Mouse (Mus musculus) heart, embryonic 13.5 days (tissue): ENCODE data around the gene Zfp786. TPM values are rescaled to one million over a fixed set of nuclear protein-coding genes. Genes with fewer than 3 reads are reported as not detected.
"Not testable (repeated sequence)": the region's sequence is repeated elsewhere in the genome, so short reads cannot be mapped to it uniquely, and the experiment has no call there.

Experiments used
- ATAC-seq: fragments of 200-750 bp; cut with Nextera tagmentation; 2 replicates; pipeline ENCODE4 v1.8.0; 2017; ENCODE audit warnings: moderate TSS enrichment; ENCODE audit not compliant: insufficient number of reproducible peaks, low FRiP score, low TSS enrichment; ENCODE audit errors: extremely low read depth
- H3K27ac ChIP-seq: fragments of 300-500 bp; sonication (generic); replicated peaks from 2 replicates; pipeline ENCODE4 v1.5.1; 2015; ENCODE audit warnings: moderate library complexity, mild to moderate bottlenecking, inconsistent platforms
- H3K27me3 ChIP-seq: fragments of 300-500 bp; sonication (generic); replicated peaks from 2 replicates; pipeline ENCODE4 v1.6.1; 2015; ENCODE audit warnings: mild to moderate bottlenecking, inconsistent platforms
- H3K36me3 ChIP-seq: fragments of 300-500 bp; sonication (generic); 2 replicates; pipeline ENCODE4 v1.6.1; 2015; ENCODE audit warnings: mild to moderate bottlenecking, inconsistent platforms
- H3K4me1 ChIP-seq: fragments of 300-500 bp; sonication (generic); 2 replicates; pipeline ENCODE4 v1.6.1; 2015; ENCODE audit warnings: inconsistent platforms
- H3K4me2 ChIP-seq: fragments of 300-500 bp; sonication (generic); 2 replicates; pipeline ENCODE4 v1.6.1; 2015; ENCODE audit warnings: inconsistent platforms, mild to moderate bottlenecking, moderate library complexity
- H3K4me3 ChIP-seq: fragments of 300-500 bp; sonication (generic); 2 replicates; pipeline ENCODE4 v1.5.1; 2015; ENCODE audit warnings: moderate library complexity, mild to moderate bottlenecking, inconsistent platforms
- H3K9ac ChIP-seq: fragments of 300-500 bp; sonication (generic); 2 replicates; pipeline ENCODE4 v1.6.1; 2015; ENCODE audit warnings: inconsistent platforms, mild to moderate bottlenecking, moderate library complexity
- H3K9me3 ChIP-seq: fragments of 300-500 bp; sonication (generic); 2 replicates; pipeline ENCODE4 v1.6.1; 2016; ENCODE audit warnings: inconsistent platforms
- WGBS: fragments of 180-500 bp; shearing (Covaris S2); methylation state at CpG from one replicate; pipeline ENCODE4 v1.1.7; 2015; ENCODE audit warnings: mixed read lengths; 5-methylcytosine and 5-hydroxymethylcytosine counted together
- microRNA counts: library from miRNA; unstranded; fragments of <30 nt; microRNA quantifications from one replicate; lab custom pipeline; 2016
- microRNA-seq: library from miRNA; unstranded; fragments of <30 nt; microRNA quantifications from one replicate; pipeline ENCODE4, GENCODE M21; 2016
- polyA plus RNA-seq: library from polyadenylated mRNA; unstranded; fragments of >200 nt; fragmentation: Nextera tagmentation; extraction: Ambion mirVana; gene quantifications from 2 replicates; pipeline ENCODE4 v1.2.1, GENCODE M21; 2015

Zfp786 gene
- polyA plus RNA-seq, 1 experiment from 2014 or later = 1.2 TPM

DNA sequence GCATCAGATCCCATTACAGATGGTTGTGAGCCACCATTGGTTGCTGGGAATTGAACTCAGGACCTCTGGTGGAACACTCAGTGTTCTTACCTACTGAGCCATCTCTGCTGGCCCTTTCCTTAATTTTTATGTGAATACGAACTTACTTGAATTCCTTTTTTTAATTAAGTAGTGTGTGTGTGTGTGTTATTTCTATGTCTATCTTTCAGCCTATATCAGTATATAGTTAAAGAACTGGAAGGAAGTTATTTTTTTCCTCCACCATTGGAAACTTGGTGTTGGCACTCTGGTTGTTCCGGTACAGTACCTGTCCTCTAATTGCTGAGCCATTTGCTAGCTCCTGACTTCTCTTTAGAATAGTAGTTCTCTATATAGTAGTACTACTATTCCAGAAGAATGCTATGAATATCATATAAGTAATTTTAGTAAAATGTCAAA is 50.1 kb downstream of the Zfp786 start:
- Histone ChIP-seq H3K4me2 (peak overlapping the region; percentile 65), H3K4me1 (peaks cover 19% of the 10 kb centered on the region), H3K36me3 (no peaks in the 10 kb centered on the region), H3K27me3 (0 out of 2 replicates have a peak, but pooled peaks cover 3% of the 10 kb centered on the region), H3K9me3 (no peaks in the 10 kb centered on the region), H3K9ac (peak overlapping the region; percentile 78), H3K27ac (peak overlapping the region; percentile 65), H3K4me3 (peak overlapping the region; percentile 61)
- WGBS = 8% methylated on average over 2 of the region's 2 CpGs
- ATAC-seq = no peak

DNA sequence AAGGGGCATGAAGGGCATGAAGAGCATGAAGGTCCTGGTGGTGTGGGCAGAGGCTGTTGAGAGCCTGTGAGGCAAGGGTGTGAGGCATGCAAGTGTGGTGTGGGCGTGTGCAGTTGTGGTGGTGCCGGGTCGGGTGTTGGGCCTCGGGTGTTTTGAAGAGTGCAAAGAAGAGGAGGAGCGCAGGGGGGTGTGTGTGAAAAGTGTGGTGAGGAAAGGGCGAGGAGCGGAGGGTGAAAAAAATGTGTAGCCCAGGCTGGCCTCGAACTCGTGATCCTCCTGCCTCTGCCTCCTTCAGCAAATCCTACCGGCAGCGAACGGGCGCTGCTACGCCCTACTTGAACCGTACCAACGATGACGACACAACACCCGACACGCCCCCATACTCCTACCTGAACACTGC is 58.9 kb downstream of the Zfp786 start:
- ATAC-seq, H3K36me3 ChIP-seq, H3K27ac ChIP-seq, H3K4me1 ChIP-seq, H3K9ac ChIP-seq, H3K27me3 ChIP-seq, H3K9me3 ChIP-seq: not testable (repeated sequence)
- Histone ChIP-seq H3K4me3 (peak overlapping the region; percentile 27; the same call in 1 of the 2 replicates), H3K4me2 (peak overlapping the region; percentile 55)
- 67% methylated on average over 6 of the region's 19 CpGs for WGBS

DNA sequence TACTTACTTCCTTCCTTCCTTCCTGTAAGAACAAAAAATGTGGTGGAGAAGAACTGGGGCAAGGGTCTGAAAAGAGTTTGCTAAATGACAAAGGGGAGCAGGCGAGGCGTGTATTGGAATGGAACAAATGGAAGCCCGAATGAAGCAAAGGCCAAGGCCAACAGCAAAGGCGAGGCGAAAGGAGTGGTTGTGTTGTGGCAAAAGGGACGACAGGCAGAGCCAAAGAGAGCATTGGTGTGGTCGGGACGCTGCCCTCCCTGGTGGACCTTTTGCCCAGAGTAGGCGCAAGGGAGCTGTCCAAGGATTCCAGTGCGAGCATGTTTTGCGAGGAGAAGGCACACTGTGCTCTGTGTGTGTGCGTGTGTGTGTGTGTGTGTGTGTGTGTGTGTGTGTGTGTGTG is 59.6 kb downstream of the Zfp786 start:
- H3K27ac ChIP-seq, H3K27me3 ChIP-seq, ATAC-seq, H3K9me3 ChIP-seq, H3K4me2 ChIP-seq, H3K36me3 ChIP-seq, H3K4me1 ChIP-seq, H3K9ac ChIP-seq, H3K4me3 ChIP-seq: not testable (repeated sequence)
- WGBS = 73% methylated on average over 12 of the region's 12 CpGs

DNA sequence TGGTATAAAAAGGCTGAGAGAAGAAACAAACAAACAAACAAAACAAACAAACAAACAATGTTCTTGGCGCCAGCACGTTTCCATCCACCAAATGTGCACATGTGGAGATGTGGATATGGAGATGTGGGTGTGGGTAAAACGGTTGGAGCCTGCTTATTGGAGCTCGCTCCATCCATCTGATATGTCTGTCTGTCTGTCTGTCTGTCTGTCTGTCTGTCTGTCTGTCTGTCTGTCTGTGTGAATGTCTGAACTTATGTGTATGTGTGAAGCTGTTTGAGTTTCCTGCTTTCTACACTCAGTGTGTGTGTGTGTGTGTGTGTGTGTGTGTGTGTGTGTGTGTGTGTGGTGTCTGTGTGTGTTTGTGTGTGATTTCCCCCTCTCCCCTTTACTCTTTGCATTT is 60.8 kb downstream of the Zfp786 start:
- H3K4me3 ChIP-seq, H3K4me2 ChIP-seq, H3K4me1 ChIP-seq, H3K27me3 ChIP-seq, H3K27ac ChIP-seq, H3K9me3 ChIP-seq, H3K9ac ChIP-seq, H3K36me3 ChIP-seq, ATAC-seq: not testable (repeated sequence)
- WGBS = 52% methylated on average over 4 of the region's 4 CpGs

MicroRNA genes within 50 kb of the gene (microRNA counts, 519-probe panel; counts per million panel counts)
- microRNA mmu-miR-704 (lab: Ali Mortazavi, UCI) = 209 counts per million, percentile 61 among the panel's probes with 10 or more counts

Small RNAs within 50 kb of the gene (microRNA-seq; reads per million reads assigned to microRNA genes)
- gene Mir704 = not detected

Other genes starting within 250 kb of the Zfp786 start
- gene Ezh2, start 235.5 kb downstream of the Zfp786 start, polyA plus RNA-seq = 56.9 and 63.8 TPM in 2 replicates
- 162 and 189 TPM in 2 replicates for gene Pdia4, start 17.4 kb downstream of the Zfp786 start, polyA plus RNA-seq
- gene Zfp398, start 4.8 kb upstream of the Zfp786 start, polyA plus RNA-seq = 3.7 TPM in 2 replicates
- 7.6 TPM in 2 replicates for gene Zfp282, start 46.3 kb upstream of the Zfp786 start, polyA plus RNA-seq
- 8.9 and 9.2 TPM in 2 replicates for gene Zfp212, start 89.6 kb upstream of the Zfp786 start, polyA plus RNA-seq
- 2.4 and 2.8 TPM in 2 replicates for gene Zfp956, start 122.5 kb upstream of the Zfp786 start, polyA plus RNA-seq
- gene Zfp777, start 218.0 kb upstream of the Zfp786 start, polyA plus RNA-seq = 2.6 and 2.8 TPM in 2 replicates